Mouse (Mus musculus): Measurements from ENCODE around the gene Camsap3.
A peak's percentile ranks its signal among the peaks of the same experiment; 100 is the strongest.

Gene Camsap3

GRCm38 (mm10) chr8:3600401-3600800 is 13.3 kb downstream of the Camsap3 start:
- DNase-seq (ENCODE audit: low read depth, low spot score) = no peak

DNA sequence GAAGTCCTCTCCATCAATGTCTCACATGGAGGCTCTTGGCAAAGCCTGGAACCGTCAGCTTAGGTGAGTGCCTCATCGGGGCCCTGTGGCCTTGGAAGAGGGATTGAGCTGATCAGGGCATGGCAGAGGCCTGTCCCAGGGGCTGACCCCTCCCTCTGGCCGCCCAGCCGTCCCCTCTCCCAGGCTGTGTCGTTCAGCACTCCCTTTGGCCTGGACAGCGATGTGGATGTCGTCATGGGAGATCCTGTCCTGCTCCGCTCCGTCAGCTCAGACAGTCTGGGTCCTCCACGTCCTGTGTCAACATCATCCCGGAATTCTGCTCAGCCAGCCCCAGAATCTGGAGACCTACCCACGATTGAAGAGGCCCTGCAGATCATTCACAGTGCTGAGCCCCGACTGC is 16.3 kb downstream of the Camsap3 start:
- DNase-seq (ENCODE audit: low read depth, low spot score) = no peak

DNA sequence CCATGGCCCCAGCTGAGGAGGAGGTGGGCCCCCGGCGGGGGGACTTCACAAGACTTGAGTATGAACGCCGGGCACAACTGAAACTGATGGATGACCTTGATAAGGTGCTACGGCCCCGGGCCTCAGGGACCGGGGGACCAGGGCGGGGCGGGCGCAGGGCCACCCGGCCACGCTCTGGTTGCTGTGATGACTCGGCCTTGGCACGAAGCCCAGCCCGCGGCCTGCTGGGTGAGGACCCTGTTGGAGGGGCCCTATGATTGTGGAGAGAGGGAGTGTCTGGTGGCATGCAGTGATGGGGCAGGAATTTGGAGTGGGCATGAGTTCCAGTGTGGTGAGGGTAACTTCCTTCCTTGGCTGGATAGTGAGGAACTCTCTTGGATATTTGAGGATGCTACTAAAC is 19.5 kb downstream of the Camsap3 start:
- no peak for DNase-seq (ENCODE audit: low read depth, low spot score)

- peak; percentile 70 for DNase-seq (ENCODE audit: low read depth, low spot score)
Measured at GRCm38 (mm10) chr8:3607822-3608221, 20.7 kb downstream of the Camsap3 start.

DNA sequence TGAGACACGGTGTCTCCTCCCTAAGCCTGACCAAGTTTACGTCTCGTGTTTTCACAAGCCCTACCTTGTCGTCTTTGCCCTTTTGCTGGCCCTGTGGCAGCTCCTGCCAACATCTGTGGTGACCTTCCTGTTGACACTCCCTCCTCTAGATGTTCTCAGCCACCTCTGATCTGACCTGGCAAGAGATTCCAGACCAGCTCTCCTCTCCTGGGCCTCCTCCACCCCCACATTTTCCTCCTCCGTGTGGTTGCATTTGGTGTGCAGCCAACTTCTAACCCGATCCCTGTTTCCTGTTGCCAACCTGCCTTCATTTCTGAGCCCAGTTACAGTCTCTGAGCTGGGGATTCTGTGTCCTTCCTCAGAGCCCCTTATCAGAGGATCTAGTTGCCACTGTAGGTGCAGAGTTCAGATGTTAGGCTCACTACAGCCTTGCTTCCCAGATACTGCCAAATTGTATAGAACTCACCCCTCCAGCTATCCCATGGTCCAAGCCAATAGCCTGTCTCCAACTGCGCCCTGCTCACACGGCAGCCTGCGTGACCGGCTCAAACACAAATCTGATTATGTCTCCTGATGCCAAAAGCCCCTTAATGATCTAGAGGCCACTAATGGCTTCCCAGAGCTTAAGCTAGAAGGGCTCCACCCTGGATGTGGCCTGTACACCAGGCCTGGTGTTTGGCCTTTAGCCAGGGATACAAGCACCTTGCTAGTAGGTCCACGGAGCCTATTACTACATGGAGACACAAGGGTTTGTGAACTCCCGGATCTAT is 22.1 kb downstream of the Camsap3 start:
- DNase-seq (ENCODE audit: low read depth, low spot score) = peak; percentile 41

DNA sequence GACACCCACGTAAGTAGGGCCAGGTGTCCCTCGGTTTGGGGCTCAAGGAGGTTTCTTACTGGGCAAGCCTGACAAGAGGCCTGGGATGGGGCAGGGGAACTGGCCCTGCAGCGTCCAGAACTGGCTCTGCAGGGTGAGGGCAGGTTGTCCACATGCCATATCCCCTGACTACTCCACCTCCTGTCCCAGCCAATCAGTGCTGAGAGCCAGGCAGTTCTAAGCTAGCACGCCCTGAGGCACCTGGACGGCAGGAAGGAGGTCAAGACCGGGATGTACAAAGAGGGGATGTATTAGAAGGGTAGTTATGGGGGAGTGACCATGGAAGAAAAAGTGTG is 22.7 kb downstream of the Camsap3 start:
- DNase-seq (ENCODE audit: low read depth, low spot score) = no peak

DNA sequence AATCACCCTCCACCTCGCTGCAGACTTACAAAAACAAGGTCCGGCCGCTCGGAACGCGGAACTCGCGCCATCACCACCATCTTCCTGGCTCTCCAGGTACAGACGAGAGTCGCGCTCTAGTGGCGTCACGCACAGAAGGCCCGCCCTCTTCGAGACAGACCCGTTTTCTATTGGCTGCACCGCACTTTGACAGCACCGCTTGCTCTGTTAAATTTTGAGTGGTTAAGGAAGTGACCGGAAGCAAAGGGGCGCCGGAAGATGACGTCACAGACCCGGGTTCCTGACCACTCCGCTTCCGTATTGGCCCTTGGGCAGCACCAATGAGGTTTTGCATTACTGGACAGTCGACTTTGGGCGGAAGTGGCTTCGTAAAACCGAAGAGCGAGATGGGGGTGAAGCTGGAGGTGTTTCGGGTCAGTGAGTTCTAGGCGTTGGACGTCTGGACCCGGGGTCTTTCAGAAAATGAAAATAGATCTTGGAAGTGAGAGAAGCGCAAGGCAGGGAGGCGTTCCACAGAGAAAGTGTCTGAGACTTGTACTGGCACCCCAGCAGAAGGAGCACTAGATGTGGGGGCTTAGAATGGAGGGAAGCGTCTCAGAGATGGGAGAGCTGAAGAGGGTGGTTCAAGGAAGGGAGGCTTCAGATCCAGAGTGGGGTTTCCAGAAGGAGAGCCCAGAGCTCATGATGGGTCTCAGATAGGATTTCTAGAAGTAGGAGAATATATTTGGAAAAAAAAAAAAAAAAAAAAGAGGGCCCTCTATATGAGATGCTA is 34.3 kb downstream of the Camsap3 start, which contains the start of the genes Xab2 and Pet100:
Gene Xab2 (minus strand): TSS at position 118 of the 772 bp plus-strand sequence.
Gene Pet100 (plus strand): TSS at position 350 of the 772 bp plus-strand sequence.
- DNase-seq (ENCODE audit: low read depth, low spot score) = peak; percentile 100

DNA sequence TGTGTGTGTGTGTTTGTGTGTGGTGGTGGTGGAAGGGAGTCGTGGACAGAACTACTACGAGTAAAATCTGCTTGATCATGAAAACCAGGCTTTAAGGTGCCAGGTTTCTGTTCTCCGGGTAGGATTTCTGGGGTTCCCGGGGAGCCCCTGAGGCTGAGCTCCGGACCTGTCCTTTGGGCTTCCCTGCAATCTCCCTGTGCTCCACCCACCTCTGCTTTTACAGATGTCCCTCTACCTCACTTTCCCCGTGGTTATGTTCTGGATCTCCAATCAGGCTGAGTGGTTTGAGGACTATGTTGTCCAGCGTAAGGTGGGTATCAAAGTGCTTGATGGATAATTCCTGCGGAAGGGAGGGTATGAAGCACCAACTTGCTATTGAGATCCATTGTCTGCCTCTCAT is 35.0 kb downstream of the Camsap3 start:
- no peak for DNase-seq (ENCODE audit: low read depth, low spot score)

- DNase-seq (ENCODE audit: low read depth, low spot score) = no peak
Measured at GRCm38 (mm10) chr8:3625445-3625844, 38.4 kb downstream of the Camsap3 start, which contains the start of gene Pcp2. Gene Pcp2 (minus strand): TSS chr8:3625545.

GRCm38 (mm10) chr8:3626971-3627370 is 39.9 kb downstream of the Camsap3 start:
- DNase-seq (ENCODE audit: low read depth, low spot score) = no peak

DNA sequence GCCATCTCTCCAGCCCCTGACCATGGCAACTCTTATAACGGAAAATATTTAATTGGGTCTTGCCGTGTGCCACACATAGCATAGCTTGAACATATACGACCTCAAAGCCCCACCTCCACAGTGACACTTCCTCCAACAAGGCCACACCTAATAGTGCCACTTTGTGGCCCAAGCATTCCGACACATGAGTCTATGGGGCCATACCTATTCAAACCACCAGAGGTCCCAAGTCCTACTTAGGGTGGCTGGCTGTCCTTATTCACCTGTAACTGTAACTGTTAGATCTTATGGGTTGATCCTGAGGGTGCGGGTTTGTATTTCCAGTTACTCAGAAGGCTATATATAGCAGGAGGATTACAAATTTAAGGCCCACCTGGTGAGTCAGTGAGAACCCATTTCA is 40.9 kb downstream of the Camsap3 start:
- peak; percentile 73 for DNase-seq (ENCODE audit: low read depth, low spot score)

DNA sequence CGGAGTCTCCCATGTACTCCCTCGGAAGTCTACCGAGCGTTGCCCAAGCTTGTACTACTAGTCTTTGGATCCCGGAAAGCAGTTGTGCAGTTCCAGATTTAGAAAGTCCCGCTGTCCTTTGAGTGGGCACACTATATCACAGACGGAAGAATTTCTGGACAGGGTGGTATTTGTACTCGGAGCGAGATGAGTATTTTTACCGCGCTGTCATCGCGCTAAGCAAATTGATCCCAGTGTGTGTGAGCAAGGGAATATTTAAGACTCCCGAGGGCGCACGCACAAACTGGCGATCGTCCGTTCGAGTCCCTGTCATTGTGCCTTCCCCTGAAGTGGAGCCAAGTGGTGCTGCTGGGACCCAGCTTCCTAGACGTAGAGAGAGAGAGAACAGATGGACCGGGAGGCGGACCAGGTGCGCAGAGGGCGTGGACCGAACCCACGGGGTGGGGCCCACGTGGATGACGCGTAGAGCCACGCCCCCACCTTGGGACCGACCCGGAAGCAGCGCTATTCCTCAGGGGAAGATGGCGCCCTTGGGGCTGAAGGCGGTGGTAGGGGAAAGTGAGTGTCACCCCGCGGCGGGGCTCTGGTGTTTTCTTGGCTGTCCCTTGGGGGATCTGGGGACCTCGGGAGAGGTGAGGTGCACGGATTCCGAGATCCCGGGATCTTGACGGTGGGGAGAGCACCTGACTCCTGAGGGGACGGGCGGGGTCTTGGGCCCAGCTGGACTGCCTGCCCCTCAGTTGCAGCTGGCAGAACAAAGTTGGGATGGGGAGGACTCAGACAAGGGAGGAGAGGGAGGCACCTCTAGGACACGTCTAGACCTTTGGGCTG is 43.8 kb downstream of the Camsap3 start, which contains the start of gene Stxbp2:
Gene Stxbp2 (plus strand): TSS at position 309 of the 831 bp plus-strand sequence.
- DNase-seq (ENCODE audit: low read depth, low spot score) = peak; percentile 92

- no peak for DNase-seq (ENCODE audit: low read depth, low spot score)
Measured at GRCm38 (mm10) chr8:3631478-3631875, 44.4 kb downstream of the Camsap3 start.

DNA sequence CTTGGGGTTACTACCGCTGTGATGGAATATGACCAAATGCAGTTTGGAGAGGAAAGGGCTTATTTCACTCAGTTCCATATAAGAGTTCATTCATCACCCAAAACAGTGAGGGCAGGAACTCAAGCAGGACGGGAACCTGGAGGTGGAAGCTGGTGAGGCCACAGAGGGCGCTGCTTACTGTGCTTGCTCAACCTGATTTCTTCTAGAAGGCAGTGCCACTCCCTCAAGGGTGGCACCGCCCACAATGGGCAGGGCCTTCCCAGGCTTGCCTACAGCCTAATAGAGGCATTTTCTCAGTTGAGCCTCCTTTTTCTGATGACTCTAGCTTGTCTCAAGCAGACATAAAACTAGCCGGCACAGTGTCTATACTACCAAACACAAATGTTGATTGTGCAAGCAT is 58.7 kb downstream of the Camsap3 start:
- DNase-seq (ENCODE audit: low read depth, low spot score) = peak; percentile 40

- no peak for DNase-seq (ENCODE audit: low read depth, low spot score)
Measured at GRCm38 (mm10) chr8:3646824-3647531, 59.9 kb downstream of the Camsap3 start.

GRCm38 (mm10) chr8:3647561-3647960 is 60.5 kb downstream of the Camsap3 start:
- DNase-seq (ENCODE audit: low read depth, low spot score) = no peak

DNA sequence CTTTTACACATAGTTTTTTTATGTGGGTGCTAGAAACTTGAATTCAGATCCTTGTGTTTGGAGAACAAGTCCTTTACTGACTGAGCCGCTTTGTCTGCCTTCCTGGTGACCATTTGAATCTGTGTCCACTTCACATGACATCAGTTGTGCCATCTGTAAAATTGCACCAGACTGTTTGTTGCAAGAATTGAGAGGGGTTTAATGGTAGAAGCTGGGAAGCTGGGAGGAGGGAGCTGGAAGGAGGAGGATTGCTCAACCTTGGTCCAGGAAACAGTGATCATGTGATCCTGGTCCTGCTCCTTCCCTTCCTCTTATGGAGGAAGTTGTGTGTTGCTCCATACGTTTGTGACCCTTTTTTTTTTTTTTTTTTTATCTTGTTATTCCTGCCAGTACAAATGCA is 61.2 kb downstream of the Camsap3 start:
- no peak for DNase-seq (ENCODE audit: low read depth, low spot score)

DNA sequence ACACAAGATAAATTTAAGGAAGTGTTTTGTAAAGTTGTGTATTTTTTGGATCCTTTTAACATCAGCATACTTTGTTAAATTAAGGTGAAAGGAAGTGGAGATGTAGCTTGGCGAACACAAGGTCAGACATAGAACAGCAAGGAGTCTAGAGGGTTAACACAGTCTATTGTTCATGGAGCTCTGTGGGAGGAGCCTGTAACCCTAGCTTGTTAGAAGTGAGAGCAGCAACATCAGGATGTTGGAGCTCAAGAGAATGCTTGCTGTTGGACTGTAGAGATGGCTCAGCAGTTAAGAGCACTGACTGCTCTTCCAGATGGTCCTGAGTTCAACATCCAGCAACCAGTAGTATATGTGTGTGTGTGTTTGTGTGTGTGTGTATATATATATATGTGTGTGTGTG is 61.9 kb downstream of the Camsap3 start:
- DNase-seq (ENCODE audit: low read depth, low spot score) = no peak

GRCm38 (mm10) chr8:3652845-3653244 is 65.8 kb downstream of the Camsap3 start:
- no peak for DNase-seq (ENCODE audit: low read depth, low spot score)

DNA sequence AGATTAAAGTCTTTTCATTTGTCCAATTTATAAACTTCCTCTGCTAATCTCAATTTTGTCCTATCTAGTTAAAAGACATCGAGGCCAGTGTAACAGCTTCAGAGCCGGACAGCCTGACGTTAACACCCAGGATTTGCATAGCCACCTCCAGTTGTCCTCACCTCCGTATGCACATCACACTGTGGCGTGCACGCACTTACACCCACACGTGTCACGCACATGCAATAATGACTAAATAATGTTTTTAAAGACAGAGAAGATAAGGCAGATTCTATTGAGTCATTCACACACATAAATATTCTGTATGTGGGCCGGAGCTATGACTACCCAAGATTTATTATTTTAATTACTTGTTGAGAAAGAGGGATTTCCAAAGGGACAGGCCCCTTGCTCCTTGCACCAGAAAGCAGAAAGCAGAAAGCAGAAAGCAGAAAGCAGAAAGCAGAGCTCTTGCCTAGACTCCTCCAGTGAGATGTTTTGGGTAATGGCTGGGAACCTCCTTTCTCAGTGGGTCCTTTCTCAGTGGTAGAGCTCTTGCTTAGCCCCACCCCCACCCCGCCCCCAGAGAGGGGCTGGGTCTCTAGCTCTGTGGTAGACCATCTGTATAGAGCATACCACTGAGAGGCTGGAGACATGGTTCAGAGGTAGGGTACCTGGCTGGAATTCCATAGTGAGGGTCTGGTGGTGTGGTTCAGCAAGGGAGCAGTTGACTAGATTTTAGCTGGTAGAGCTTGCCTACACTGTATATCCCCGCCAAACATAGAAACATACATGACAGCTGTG is 67.8 kb downstream of the Camsap3 start:
- peak; percentile 33 for DNase-seq (ENCODE audit: low read depth, low spot score)

Data from brain, adult 2 months (tissue).